Mouse (Mus musculus) A20 (cell line): ENCODE measurements around the gene Gas7.

Source experiments
- DNase-seq: peaks from one replicate; pipeline ENCODE4 v3.0.0-alpha.2; 2011; ENCODE audit warnings: low read depth, low spot score

The Gas7 gene

DNA sequence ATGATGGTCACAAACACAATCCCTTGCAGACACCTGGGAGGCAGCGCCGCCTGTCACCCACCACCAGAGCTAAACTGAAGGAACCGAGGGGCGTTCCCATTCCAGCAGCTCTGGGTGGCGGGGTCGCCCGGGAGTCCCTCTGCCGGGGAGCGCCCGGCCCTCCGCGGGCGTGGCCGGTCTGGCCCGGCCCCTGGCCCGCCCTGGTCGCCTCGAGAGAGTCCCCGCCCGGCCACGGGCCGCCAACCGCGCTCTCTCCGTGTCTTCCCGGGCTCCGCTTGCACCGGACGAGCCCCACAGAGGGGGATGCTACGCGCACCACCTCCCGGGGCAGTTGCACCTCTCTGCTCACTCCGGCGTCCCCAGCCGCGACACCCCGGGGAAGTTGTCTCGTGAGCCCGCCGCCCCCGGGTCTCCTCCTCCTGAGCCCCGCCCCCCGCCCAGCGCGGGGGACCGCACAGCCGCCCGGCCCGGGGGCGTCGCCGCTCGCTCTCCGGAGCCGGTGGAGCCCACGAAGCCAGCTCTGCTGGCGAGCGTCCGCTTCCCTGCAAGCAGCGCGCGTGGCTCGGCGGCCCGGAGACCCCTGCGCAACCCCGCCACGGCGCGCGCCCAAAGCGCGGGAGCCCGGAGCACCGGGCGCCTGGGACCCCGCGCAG, at the start of gene Gas7:
Gas7 (plus strand) TSS at position 564 of the 653 bp plus-strand sequence.
- DNase-seq = no peak

DNA sequence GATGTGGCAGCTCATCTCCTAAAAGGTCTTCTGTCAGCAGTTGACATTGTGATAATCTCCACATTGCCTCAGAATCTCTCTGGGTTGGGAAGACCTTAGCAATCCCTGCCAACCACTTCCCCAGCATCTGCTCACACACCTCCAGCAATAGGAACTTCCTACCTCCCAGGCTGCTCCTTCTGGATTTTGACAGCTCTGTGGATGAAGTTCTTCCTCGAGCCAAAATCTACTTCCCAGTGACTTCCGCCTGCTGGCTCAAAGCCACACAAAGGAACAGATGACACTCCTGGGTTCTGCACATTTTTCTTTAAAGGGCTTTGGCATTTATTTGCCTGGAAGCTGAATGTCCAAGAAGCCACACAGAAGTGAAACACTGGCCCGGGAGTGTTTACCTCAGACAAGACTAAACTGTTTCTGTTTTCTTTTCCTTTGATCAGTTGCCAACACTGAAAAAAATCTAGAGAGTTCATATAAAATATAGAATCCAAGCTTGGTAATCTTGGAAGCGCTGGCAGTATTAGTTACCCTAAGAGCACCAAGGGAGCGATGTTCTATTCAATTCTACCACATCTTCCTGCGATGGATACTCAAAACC, 40.8 kb upstream of the Gas7 start:
- DNase-seq = no peak

- DNase-seq = no peak
Measured at GRCm38 (mm10) chr11:67423575-67423974, 31.7 kb upstream of the Gas7 start.

- peak; percentile 48 for DNase-seq
Measured at GRCm38 (mm10) chr11:67428196-67428595, 27.0 kb upstream of the Gas7 start.

DNA sequence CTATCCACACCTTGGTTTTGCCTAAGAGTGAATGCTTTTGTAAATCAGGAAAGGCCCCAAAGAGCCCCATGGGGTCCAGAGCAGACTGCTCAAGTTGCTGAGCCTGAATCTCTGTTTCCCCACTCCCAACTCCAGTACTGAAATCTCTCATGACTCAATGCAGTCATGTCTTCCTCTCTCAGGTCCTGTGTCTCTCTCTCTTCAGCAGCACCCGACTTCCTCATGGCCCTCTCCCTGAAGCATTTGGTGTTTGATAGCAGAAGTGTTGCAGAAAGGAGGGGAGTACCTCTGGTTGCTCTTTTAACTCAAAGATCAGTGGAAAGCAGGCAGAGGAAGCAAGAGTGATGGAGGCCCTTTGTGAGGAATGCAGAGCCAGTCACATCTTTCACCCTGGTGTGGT, 25.4 kb upstream of the Gas7 start:
- no peak for DNase-seq

- no peak for DNase-seq
Measured at GRCm38 (mm10) chr11:67431116-67431645, 24.1 kb upstream of the Gas7 start.

DNA sequence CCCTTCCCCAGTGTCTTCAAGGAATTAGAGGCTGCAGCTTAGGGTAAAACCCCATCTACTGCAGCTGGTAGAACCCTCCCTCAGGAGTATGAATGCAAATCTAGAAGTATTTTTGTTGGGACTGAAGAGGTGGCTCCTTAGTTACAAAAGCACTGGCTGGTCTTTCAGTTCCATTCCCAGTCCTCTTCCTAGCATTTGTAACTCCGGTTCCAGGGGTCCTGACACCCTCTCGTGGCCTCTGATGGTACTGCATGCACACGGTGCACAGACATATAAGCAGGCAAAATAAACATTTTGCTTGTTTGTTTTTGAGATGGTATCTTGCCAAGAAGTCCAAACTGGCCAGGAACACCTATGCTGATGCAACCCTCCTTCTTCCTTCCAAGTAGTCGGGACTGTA, 23.4 kb upstream of the Gas7 start:
- peak; percentile 40 for DNase-seq

GRCm38 (mm10) chr11:67433763-67434162, 21.5 kb upstream of the Gas7 start:
- DNase-seq = no peak

DNA sequence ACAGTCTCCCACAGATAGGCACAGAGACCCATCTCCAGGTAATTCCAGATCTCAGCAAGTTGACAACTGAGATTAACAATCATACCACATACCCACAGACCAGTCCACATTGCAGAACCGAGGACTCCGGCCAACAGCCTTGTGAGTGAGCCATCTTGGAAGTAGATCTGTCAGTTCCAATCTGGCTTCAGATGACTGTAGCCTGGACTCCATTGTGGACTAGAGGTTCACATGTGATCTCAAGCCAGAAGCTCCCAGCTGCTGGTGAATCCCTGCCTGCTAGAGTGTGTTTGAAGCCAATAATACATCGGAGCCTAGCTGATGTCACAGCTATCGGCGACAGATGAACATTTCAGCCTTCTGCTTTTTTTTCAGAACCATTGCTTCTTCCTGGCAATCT, 16.5 kb upstream of the Gas7 start:
- no peak for DNase-seq

- DNase-seq = no peak
Measured at GRCm38 (mm10) chr11:67445058-67445825, 10.0 kb upstream of the Gas7 start.

GRCm38 (mm10) chr11:67451525-67451924, 3.7 kb upstream of the Gas7 start:
- DNase-seq = no peak

DNA sequence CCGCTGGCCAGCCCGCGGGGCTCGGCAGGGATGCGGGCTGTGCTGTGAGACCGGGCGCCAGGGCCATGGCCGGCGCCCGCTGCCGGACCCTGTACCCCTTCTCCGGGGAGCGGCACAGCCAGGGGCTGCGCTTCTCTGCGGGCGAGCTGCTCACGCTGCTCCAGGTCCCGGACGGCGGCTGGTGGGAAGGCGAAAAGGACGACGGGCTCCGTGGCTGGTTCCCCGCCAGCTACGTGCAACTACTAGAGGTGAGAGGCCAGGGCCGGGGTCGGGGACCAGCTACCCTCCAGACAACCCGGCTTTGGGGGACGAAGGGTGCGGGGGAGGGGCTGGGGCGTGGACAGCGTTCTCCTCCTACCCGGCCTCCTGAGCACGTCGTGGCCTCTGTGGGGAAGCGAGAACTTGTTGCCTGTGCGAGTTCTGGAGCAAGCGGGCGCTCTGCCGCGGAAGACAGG, 317 bp downstream of the Gas7 start:
- no peak for DNase-seq

GRCm38 (mm10) chr11:67456029-67456428, 792 bp downstream of the Gas7 start:
- no peak for DNase-seq

DNA sequence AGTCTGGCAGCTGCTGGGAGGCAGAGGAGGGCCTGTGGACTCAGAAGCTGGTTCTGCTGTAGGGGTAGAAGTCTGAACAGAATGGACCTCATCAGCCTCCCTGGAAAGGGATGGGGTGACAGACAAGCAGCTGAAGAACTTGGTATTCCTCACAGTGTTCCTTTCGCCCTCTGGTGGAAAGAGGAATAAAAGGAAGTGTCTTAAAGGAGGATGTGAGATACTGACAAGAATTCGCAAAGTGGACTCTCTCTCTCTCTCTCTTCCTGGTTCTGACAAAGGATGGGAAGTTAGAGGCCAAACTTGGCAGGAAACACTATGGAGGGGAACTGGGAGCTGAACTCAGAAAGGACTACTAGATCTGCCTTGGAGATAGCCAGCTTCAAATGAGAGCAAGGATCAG, 2.9 kb downstream of the Gas7 start:
- no peak for DNase-seq

- DNase-seq = no peak
Measured at GRCm38 (mm10) chr11:67467132-67467531, 11.9 kb downstream of the Gas7 start.

GRCm38 (mm10) chr11:67468846-67469245, 13.6 kb downstream of the Gas7 start:
- DNase-seq = no peak

DNA sequence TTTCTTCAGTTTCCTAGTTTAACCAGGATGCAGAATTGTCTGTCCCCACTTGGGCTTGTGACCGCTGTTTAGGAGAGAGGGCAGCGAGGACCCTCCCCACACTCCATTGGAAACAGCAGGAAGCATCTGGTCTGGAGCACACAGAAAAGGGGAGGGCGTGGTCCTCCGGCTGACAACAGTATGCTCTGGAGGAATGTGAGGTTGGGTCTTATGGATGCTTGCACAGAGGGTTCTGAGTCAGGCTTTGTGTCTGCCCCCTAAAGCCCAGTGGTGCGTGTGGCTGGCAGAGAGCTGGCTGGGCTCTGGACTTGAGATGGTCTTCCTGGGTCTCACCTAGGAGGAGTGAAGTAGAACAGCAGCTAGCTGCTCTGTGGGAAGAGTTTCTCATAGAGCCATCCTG, 19.4 kb downstream of the Gas7 start:
- DNase-seq = no peak

- peak; percentile 74 for DNase-seq
Measured at GRCm38 (mm10) chr11:67479534-67479933, 24.3 kb downstream of the Gas7 start.

GRCm38 (mm10) chr11:67480204-67480956, 25.1 kb downstream of the Gas7 start:
- peak; percentile 53 for DNase-seq

DNA sequence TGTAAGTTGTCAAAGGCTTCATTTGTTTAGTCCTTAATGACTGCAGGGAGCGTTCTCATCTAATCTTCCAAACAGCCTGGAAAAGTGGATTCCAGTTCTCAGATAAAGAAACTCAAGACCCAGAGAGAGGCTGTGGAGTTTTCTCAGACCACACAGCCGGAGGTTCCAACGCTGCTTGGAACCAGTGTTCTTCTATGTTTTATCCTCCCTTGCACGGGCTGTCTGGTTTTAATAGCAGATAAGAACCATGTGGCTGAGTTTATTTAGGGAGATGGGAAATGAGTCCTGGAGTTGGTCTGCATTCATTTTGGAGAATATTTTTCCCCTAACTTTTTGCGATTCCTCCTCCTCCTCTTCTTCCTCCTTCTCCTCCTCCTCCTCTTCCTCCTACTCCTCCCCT, 26.5 kb downstream of the Gas7 start:
- no peak for DNase-seq

- DNase-seq = peak; percentile 37
Measured at GRCm38 (mm10) chr11:67482217-67482760, 27.1 kb downstream of the Gas7 start.
